9 mouse cellular contexts compared by ENCODE assay signal in the genomic region with DNA sequence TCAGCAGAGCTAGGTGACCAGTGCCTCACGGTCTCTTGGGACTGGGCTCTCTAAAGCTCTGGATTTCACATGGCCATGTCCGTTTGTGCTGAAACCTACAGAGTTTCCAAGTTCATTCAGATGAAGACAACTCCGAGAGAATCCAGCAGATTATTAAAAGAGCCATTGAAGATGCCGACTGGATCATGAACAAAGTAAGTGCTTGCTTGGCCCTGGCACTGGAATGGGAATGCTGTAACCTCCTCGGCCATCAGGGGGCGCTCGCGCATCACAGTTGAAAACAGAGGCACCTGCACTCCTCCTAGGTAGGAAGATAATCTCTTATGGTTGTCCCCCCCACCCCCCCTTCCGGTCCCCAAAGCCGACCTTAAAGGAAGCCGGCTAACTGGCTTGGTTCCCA. TPM values are rescaled to one million over a fixed set of nuclear protein-coding genes. Genes with fewer than 3 reads are reported as not detected.
DNase-seq lines count a peak whose midpoint lies in the region; ATAC-seq lines count a peak whose summit lies in the region.
"Had no signal": no experiment of that assay in that cellular context is flagged by ENCODE, and none has a peak within 500 bp of the region (broad histone marks: within the 10 kb centered on the region; RNA-seq: fewer than 3 reads in every experiment).

No protein-coding gene starts in this region.

- peak; percentile 69 for DNase-seq in CD4-positive helper T cell, adult 2 months (ENCODE audit: low read depth, low spot score)
- DNase-seq in adrenal gland, postnatal 4 days (ENCODE audit: low spot score in 2 of 2): peak; percentile 47 to 55
- peak; percentile 62 for DNase-seq in left cerebral cortex, postnatal 4 days
- DNase-seq in retina, postnatal 1 day: peak; percentile 76
- peak; percentile 56 for DNase-seq in urinary bladder, adult 2 months (ENCODE audit: low spot score)

- H3K4me2 ChIP-seq in heart, embryonic 16.5 days (ENCODE audit: low read depth, low read length): no peak overlapping the region
- H3K4me2 ChIP-seq in heart, embryonic 12.5 days: no peak overlapping the region
- H3K4me2 ChIP-seq: stomach, embryonic 15.5 days had no signal

- no peak overlapping the region for H3K9ac ChIP-seq in heart, embryonic 16.5 days (ENCODE audit: low read length)
- no peak overlapping the region for H3K9ac ChIP-seq in heart, embryonic 12.5 days
- H3K9ac ChIP-seq: stomach, embryonic 15.5 days had no signal

- 14% methylated on average over 11 of the region's 11 CpGs for whole genome bisulfite sequencing in heart, embryonic 16.5 days
- 13% methylated on average over 11 of the region's 11 CpGs for WGBS in heart, embryonic 12.5 days

- no peaks in the 10 kb centered on the region for H3K27me3 ChIP-seq in heart, embryonic 16.5 days (ENCODE audit: control insufficient read depth, insufficient read depth, low read length)
- H3K27me3 ChIP-seq in heart, embryonic 12.5 days (replicated peaks): no peaks in the 10 kb centered on the region
- H3K27me3 ChIP-seq: stomach, embryonic 15.5 days had no signal

- peaks cover 5% of the 10 kb centered on the region for H3K4me1 ChIP-seq in heart, embryonic 16.5 days (ENCODE audit: control insufficient read depth, insufficient read depth, low read length)
- H3K4me1 ChIP-seq in heart, embryonic 12.5 days (replicated peaks): peaks cover 21% of the 10 kb centered on the region

- peaks cover 10% of the 10 kb centered on the region for H3K36me3 ChIP-seq in heart, embryonic 16.5 days (ENCODE audit: control insufficient read depth, insufficient read depth)
- H3K36me3 ChIP-seq in heart, embryonic 12.5 days: peaks cover 13% of the 10 kb centered on the region
- H3K36me3 ChIP-seq: stomach, embryonic 15.5 days had no signal

- no peak overlapping the region for H3K4me3 ChIP-seq in heart, embryonic 16.5 days (ENCODE audit: low read length)
- H3K4me3 ChIP-seq in heart, embryonic 12.5 days: no peak overlapping the region
- H3K4me3 ChIP-seq: stomach, embryonic 15.5 days had no signal

- H3K9me3 ChIP-seq in heart, embryonic 16.5 days (replicated peaks; ENCODE audit: control insufficient read depth, low read length): 0 out of 2 replicates have a peak, but pooled peaks cover 3% of the 10 kb centered on the region
- H3K9me3 ChIP-seq in heart, embryonic 12.5 days (replicated peaks): no peaks in the 10 kb centered on the region; the same call in 1 of the 2 replicates
- H3K9me3 ChIP-seq: stomach, embryonic 15.5 days had no signal

- H3K27ac ChIP-seq in heart, embryonic 16.5 days (ENCODE audit: low read length): no peak overlapping the region
- H3K27ac ChIP-seq in heart, embryonic 12.5 days (ENCODE audit: poor library complexity, severe bottlenecking): no peak overlapping the region
- H3K27ac ChIP-seq: stomach, embryonic 15.5 days had no signal

- intact Hi-C loops in left cerebral cortex, postnatal 4 days (cut with DNase I): no loop called here

- 0 out of 2 replicates have a peak, but pooled peaks have one; percentile 16 for ATAC-seq in heart, embryonic 16.5 days (replicated peaks; ENCODE audit: extremely low read depth, insufficient read depth, low FRiP score)
- ATAC-seq in heart, embryonic 12.5 days (ENCODE audit: insufficient number of reproducible peaks, low FRiP score): no peak
- peak; percentile 49 for ATAC-seq in erythroid progenitor cell, adult 5-6 weeks (replicated peaks; ENCODE audit: low FRiP score, poor library complexity, severe bottlenecking)

RNA-seq across cellular contexts. Expression of a gene that starts 11.6 kb away (rescaled TPM):
- 31.3 and 36.6 TPM in 2 replicates for polyA plus RNA-seq in heart, embryonic 16.5 days (2015; fragmentation: Nextera tagmentation; extraction: Ambion mirVana)
- polyA plus RNA-seq in heart, embryonic 12.5 days (2016; fragmentation: Nextera tagmentation; extraction: Ambion mirVana): 33.5 and 35.9 TPM in 2 replicates
- 10 to 100 TPM; 24.2 to 28.6 TPM for total RNA-seq in adrenal gland, postnatal 4 days (2021)
- 2.5 and 4.6 TPM in 2 replicates for total RNA-seq in erythroid progenitor cell, adult 5-6 weeks (2015; ENCODE audit: low replicate concordance)
- total RNA-seq in erythroid progenitor cell, adult 5-6 weeks (2017; ENCODE audit: low replicate concordance): 2.8 and 4.2 TPM in 2 replicates
- total RNA-seq in left cerebral cortex, postnatal 4 days (2021): 10 to 100 TPM; 28.0 to 36.5 TPM
- polyA plus RNA-seq in urinary bladder, adult 2 months (2012; rRNA removed): 13.9 and 21.3 TPM in 2 replicates

Comparison
In these comparisons a context has a peak if more than half of its experiments do, and no peak if none do; other contexts are left out.
1. RNA of a gene that starts 11.6 kb away (total RNA-seq): 28.0 to 36.5 TPM in left cerebral cortex, postnatal 4 days and 24.2 to 28.6 TPM in adrenal gland, postnatal 4 days; 2.5 to 4.6 TPM in erythroid progenitor cell, adult 5-6 weeks; every median in the first group is over 4 times any median in the second.
2. Peak in every context shown above with its lines, with median percentiles within 50 percentile points of each other: DNase-seq.